Mouse (Mus musculus) layer of hippocampus, adult 2 months (tissue): ENCODE measurements around the gene Fli1. TPM values are rescaled to one million over a fixed set of nuclear protein-coding genes. Genes with fewer than 3 reads are reported as not detected.
A peak's percentile ranks its signal among the peaks of the same experiment; 100 is the strongest.

Source experiments
- DNase-seq, 2 experiments: peaks; one replicate each; pipeline ENCODE4 v3.0.0; 2022; ENCODE audit warnings: low spot score in 2 of 2
- H3K27ac ChIP-seq: fragments of 200-600 bp; 2 replicates; pipeline ENCODE4 v1.8.1; 2022
- H3K4me3 ChIP-seq: fragments of 200-600 bp; 2 replicates; pipeline ENCODE4 v1.8.1; 2022; ENCODE audit warnings: mild to moderate bottlenecking
- CTCF ChIP-seq: fragments of 200-600 bp; conservative IDR thresholded peaks from 2 replicates; pipeline ENCODE4 v1.8.1; 2022; ENCODE audit warnings: antibody characterized with exemption, mild to moderate bottlenecking, moderate library complexity
- total RNA-seq, 2 experiments: library from RNA; stranded (reverse); gene quantifications; 2 replicates each; pipeline ENCODE4 v1.2.3; 2021

The Fli1 gene
- total RNA-seq, 2 experiments from 2014 or later = 4.0 to 4.3 TPM

- no peak for DNase-seq
- Histone ChIP-seq H3K27ac (no peak overlapping the region), H3K4me3 (no peak overlapping the region)
- TF ChIP-seq CTCF = no peak
These were observed 13.1 kb downstream of the Fli1 start for GRCm38 (mm10) chr9:32529594-32529993.

GRCm38 (mm10) chr9:32527329-32527728 lies 15.3 kb downstream of the Fli1 start:
- H3K27ac ChIP-seq = no peak overlapping the region
- H3K4me3 ChIP-seq = no peak overlapping the region
- TF ChIP-seq CTCF = no peak
- no peak for DNase-seq

- no peak overlapping the region for H3K4me3 ChIP-seq
- DNase-seq = no peak
- no peak for TF ChIP-seq CTCF
- no peak overlapping the region for H3K27ac ChIP-seq
These were observed 16.9 kb downstream of the Fli1 start for GRCm38 (mm10) chr9:32525787-32526186.

- TF ChIP-seq CTCF = no peak
- no peak for DNase-seq
- H3K27ac ChIP-seq = no peak overlapping the region
- H3K4me3 ChIP-seq = no peak overlapping the region
These were observed 20.0 kb downstream of the Fli1 start for GRCm38 (mm10) chr9:32522536-32523245.

- no peak overlapping the region for H3K27ac ChIP-seq
- no peak overlapping the region for H3K4me3 ChIP-seq
- DNase-seq = no peak
- TF ChIP-seq CTCF = no peak
These were observed 21.3 kb downstream of the Fli1 start for GRCm38 (mm10) chr9:32521331-32521730.

GRCm38 (mm10) chr9:32520821-32521220 lies 21.8 kb downstream of the Fli1 start:
- Histone ChIP-seq H3K27ac (no peak overlapping the region), H3K4me3 (no peak overlapping the region)
- no peak for TF ChIP-seq CTCF
- DNase-seq = no peak

- peak; percentile 15 for TF ChIP-seq CTCF
- peak overlapping the region; percentile 12; the same call in 1 of the 2 replicates for H3K27ac ChIP-seq
- DNase-seq = no peak
These were observed 23.3 kb downstream of the Fli1 start for GRCm38 (mm10) chr9:32519101-32520051.

GRCm38 (mm10) chr9:32518351-32519075 lies 24.1 kb downstream of the Fli1 start:
- Histone ChIP-seq H3K27ac (peak overlapping the region; percentile 12; the same call in 1 of the 2 replicates), H3K4me3 (no peak overlapping the region)
- DNase-seq = no peak
- TF ChIP-seq CTCF = no peak

More at GRCm38 (mm10) chr9:32519101-32520051, 23.3 kb downstream of the Fli1 start:
- no peak overlapping the region for H3K4me3 ChIP-seq

GRCm38 (mm10) chr9:32516691-32517090 lies 26.0 kb downstream of the Fli1 start:
- Histone ChIP-seq H3K4me3 (no peak overlapping the region), H3K27ac (peak overlapping the region; percentile 61; the same call in 1 of the 2 replicates)
- no peak for DNase-seq
- no peak for TF ChIP-seq CTCF

- TF ChIP-seq CTCF = no peak
- Histone ChIP-seq H3K27ac (peak overlapping the region; percentile 61; the same call in 1 of the 2 replicates), H3K4me3 (no peak overlapping the region)
- DNase-seq = no peak
These were observed 26.6 kb downstream of the Fli1 start for GRCm38 (mm10) chr9:32515894-32516686.

- no peak overlapping the region for H3K4me3 ChIP-seq
- DNase-seq = no peak
- TF ChIP-seq CTCF = no peak
- H3K27ac ChIP-seq = no peak overlapping the region
These were observed 28.1 kb downstream of the Fli1 start for GRCm38 (mm10) chr9:32514406-32515058.
